Mouse (Mus musculus) activated CD4-positive, CD25-positive, alpha-beta regulatory T cell, adult 9 weeks (primary cell): ENCODE data around the gene Gnrhr. TPM values are rescaled to one million over a fixed set of nuclear protein-coding genes. Genes with fewer than 3 reads are reported as not detected.

Experiments
- polyA plus RNA-seq: library from polyadenylated mRNA; unstranded; fragments of 100-300 nt; shearing (Covaris generic); gene quantifications from one replicate; pipeline ENCODE4 v1.2.1, GENCODE M21; 2017

Gene Gnrhr
- polyA plus RNA-seq, result not detected

GRCm38 (mm10) chr5:86197801-86198200 is at the start of gene Gnrhr:
TSS of gene Gnrhr (minus strand) at chr5:86197901.

GRCm38 (mm10) chr5:86172449-86173161 is 25.1 kb downstream of the Gnrhr start, which contains the start of gene Uba6:
TSS of gene Uba6 (minus strand) at chr5:86172803.

Other genes with a start within 250 kb of the Gnrhr start
- gene Cenpc1, start 132.3 kb downstream of the Gnrhr start, polyA plus RNA-seq, result 23.3 TPM
- 98.2 TPM for gene Stap1, start 126.2 kb downstream of the Gnrhr start, polyA plus RNA-seq
- 30.6 TPM for gene Uba6, start 25.1 kb downstream of the Gnrhr start, polyA plus RNA-seq
- gene Tmprss11c, start 91.4 kb upstream of the Gnrhr start, polyA plus RNA-seq, result not detected
- not detected for gene Tmprss11d, start 175.5 kb upstream of the Gnrhr start, polyA plus RNA-seq